8 mouse cellular contexts compared by ENCODE assay signal in genomic region chrX:60178744-60179458, GRCm38 (mm10). TPM values are rescaled to one million over a fixed set of nuclear protein-coding genes. Genes with fewer than 3 reads are reported as not detected.
A peak's percentile ranks its signal among the peaks of the same experiment; 100 is the strongest.
DNase-seq lines count a peak whose midpoint lies in the region; ATAC-seq lines count a peak whose summit lies in the region.
"Had no signal": no experiment of that assay in that cellular context is flagged by ENCODE, and none has a peak within 500 bp of the region (broad histone marks: within the 10 kb centered on the region; RNA-seq: fewer than 3 reads in every experiment).

TSS of gene Mcf2 (minus strand) at chrX:60179089.

- H3K27me3 ChIP-seq in lung, embryonic 15.5 days: peaks cover 2% of the 10 kb centered on the region; the same call in 1 of the 2 replicates
- H3K27me3 ChIP-seq in embryonic facial prominence, embryonic 12.5 days: peaks cover 11% of the 10 kb centered on the region

- ATAC-seq in lung, embryonic 15.5 days (ENCODE audit: borderline replicate concordance, extremely low read depth, low FRiP score, low TSS enrichment): peak; percentile 55; the same call in 1 of the 2 replicates
- no peak for ATAC-seq in embryonic facial prominence, embryonic 12.5 days (ENCODE audit: insufficient number of reproducible peaks, insufficient read depth, low FRiP score, low TSS enrichment)
- ATAC-seq in megakaryocyte progenitor cell, adult 5-6 weeks (replicated peaks; ENCODE audit: poor library complexity): peak; percentile 60

- H3K9me3 ChIP-seq in lung, embryonic 15.5 days: no peaks in the 10 kb centered on the region
- H3K9me3 ChIP-seq in embryonic facial prominence, embryonic 12.5 days: no peaks in the 10 kb centered on the region

- no peaks in the 10 kb centered on the region for H3K36me3 ChIP-seq in lung, embryonic 15.5 days
- H3K36me3 ChIP-seq in embryonic facial prominence, embryonic 12.5 days: no peaks in the 10 kb centered on the region

- peak within 1 kb of the TSS; percentile 63 for H3K4me2 ChIP-seq in lung, embryonic 15.5 days
- H3K4me2 ChIP-seq in embryonic facial prominence, embryonic 12.5 days (replicated peaks): peak within 1 kb of the TSS; percentile 65

- H3K4me1 ChIP-seq in lung, embryonic 15.5 days: no peaks in the 10 kb centered on the region
- H3K4me1 ChIP-seq in embryonic facial prominence, embryonic 12.5 days: no peaks in the 10 kb centered on the region

- DNase-seq in lung, postnatal 14 days: no peak
- DNase-seq in heart, postnatal 4 days: peak; percentile 5
- DNase-seq in testis, postnatal 10 days (ENCODE audit: low spot score): peak; percentile 42
- DNase-seq in frontal cortex, postnatal 14 days (ENCODE audit: low spot score in 2 of 2): no peak

- WGBS in lung, embryonic 15.5 days: 11% methylated on average over 28 of the region's 28 CpGs
- WGBS in embryonic facial prominence, embryonic 12.5 days: 18% methylated on average over 28 of the region's 28 CpGs

- H3K4me3 ChIP-seq in lung, embryonic 15.5 days: peak within 1 kb of the TSS; percentile 30
- H3K4me3 ChIP-seq in embryonic facial prominence, embryonic 12.5 days: peak within 1 kb of the TSS; percentile 34
- H3K4me3 ChIP-seq: myocyte had no signal

- no peak within 1 kb of the TSS for H3K27ac ChIP-seq in lung, embryonic 15.5 days
- H3K27ac ChIP-seq in embryonic facial prominence, embryonic 12.5 days: no peak within 1 kb of the TSS

- no peak within 1 kb of the TSS for H3K9ac ChIP-seq in lung, embryonic 15.5 days
- no peak within 1 kb of the TSS for H3K9ac ChIP-seq in embryonic facial prominence, embryonic 12.5 days

RNA-seq across cellular contexts. Expression of gene Mcf2, which starts in this region (rescaled TPM):
- polyA plus RNA-seq in lung, embryonic 15.5 days (2015; fragmentation: Nextera tagmentation; extraction: Ambion mirVana): 0.48 and 0.61 TPM in 2 replicates
- polyA plus RNA-seq in embryonic facial prominence, embryonic 12.5 days (2016; fragmentation: Nextera tagmentation; extraction: Ambion mirVana): 0.42 and 0.50 TPM in 2 replicates
- under 1 TPM; 0.07 to 0.14 TPM for total RNA-seq in heart, postnatal 4 days (2021)
- 0.07 and 0.10 TPM in 2 replicates for total RNA-seq in megakaryocyte progenitor cell, adult 5-6 weeks (2015)
- total RNA-seq in megakaryocyte progenitor cell, adult 5-6 weeks (2017): 0.33 and 0.44 TPM in 2 replicates
- polyA plus RNA-seq: myocyte had no signal

Comparison
In these comparisons a context has a peak if more than half of its experiments do, and no peak if none do; other contexts are left out.
1. Peak in ATAC-seq, H3K4me3 ChIP-seq and H3K4me2 ChIP-seq in lung, embryonic 15.5 days; RNA of the gene not detected or under 1 TPM.
2. Peak in DNase-seq in heart, postnatal 4 days; RNA of the gene not detected or under 1 TPM.
3. Peak in ATAC-seq in megakaryocyte progenitor cell, adult 5-6 weeks; RNA of the gene not detected or under 1 TPM.